Mouse (Mus musculus): ENCODE results near the gene Abhd12.

DNA sequence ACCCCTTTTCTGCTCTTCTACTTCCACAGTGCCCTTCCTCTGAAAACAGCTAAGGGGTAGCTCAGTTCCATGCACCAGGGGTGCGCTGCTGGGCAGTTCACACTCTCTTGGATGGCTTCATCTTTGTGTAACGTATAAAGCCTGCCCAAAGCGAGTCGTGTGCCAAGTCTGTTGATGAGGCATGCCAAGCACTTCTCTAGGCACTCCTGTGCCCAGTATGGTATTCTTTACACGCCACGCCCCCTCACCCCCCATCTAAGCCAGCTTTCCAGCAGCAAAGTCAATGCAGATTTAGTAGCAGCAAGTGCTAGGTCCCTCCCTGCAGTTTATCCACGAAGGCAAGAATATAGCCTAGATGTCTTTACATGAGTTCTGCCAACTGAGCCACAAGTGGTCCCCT lies 69.9 kb downstream of the Abhd12 start:
- no peak for TF ChIP-seq POLR2A (IDR thresholded peaks at IDR 0.05; ENCODE audit: low read depth, low read length)
- TF ChIP-seq CTCF (conservative IDR thresholded peaks at IDR 0.05; ENCODE audit: insufficient read depth, insufficient read length, low read depth, low read length): no peak
